Mouse (Mus musculus): ENCODE data around the gene Ublcp1.

Ublcp1 gene

GRCm38 (mm10) chr11:44470432-44471336 is at the start of gene Ublcp1:
Gene Ublcp1, minus strand, starts transcription at chr11:44470498.
- DNase-seq (ENCODE audit: low spot score in 2 of 2) = peak; percentile 86 to 93

GRCm38 (mm10) chr11:44519096-44519949 is 49.0 kb upstream of the Ublcp1 start:
- DNase-seq (ENCODE audit: low spot score in 2 of 2) = peak; percentile 21 to 28

DNA sequence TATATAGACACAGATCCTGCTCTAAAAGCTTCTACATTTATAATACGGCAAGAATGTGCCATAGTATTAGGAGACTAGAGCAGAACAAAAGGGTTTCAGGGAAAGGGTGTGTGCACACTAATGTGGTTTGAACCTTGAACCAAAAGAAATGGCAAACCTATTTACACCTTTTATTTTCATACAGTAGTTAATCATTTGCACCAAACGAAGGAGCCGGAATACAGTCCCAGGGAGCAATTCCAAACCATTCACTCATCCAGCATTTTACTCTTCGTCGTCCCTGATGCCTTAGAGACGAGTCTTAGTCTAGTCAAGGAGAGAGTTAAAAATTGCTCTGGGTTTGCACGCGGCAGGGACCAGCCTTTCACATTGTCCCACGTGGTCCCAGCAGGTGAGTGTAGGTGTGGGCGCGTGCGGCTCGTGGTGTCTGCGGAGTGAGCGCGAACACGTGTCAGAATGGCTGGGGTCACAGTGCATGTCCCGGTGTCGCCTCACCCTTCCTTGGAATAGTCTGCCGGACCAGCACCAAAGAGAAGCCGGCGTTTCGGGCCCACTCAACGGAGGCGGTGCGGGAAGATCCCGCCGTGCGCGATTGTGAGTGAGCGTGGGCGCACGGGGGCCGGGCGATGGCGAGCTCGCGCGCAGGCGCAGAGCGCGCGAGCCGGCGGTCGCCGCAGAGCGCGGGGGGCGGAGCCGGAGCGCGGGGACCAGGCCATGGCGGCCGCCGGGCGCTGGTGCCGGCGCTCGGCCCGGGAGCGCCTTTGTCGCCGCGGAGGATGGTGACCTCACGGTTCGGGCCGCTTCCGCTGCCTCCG is 48.2 kb upstream of the Ublcp1 start, which contains the start of gene Rnf145:
Gene Rnf145 (plus strand): TSS at position 684 of the 815 bp plus-strand sequence.
- DNase-seq (ENCODE audit: low spot score in 2 of 2) = peak; percentile 32 to 77

GRCm38 (mm10) chr11:44517561-44518280 is 47.4 kb upstream of the Ublcp1 start:
- DNase-seq (ENCODE audit: low spot score in 2 of 2) = no peak

- DNase-seq (ENCODE audit: low spot score in 2 of 2) = no peak
Observed at GRCm38 (mm10) chr11:44516362-44516761, 46.1 kb upstream of the Ublcp1 start.

DNA sequence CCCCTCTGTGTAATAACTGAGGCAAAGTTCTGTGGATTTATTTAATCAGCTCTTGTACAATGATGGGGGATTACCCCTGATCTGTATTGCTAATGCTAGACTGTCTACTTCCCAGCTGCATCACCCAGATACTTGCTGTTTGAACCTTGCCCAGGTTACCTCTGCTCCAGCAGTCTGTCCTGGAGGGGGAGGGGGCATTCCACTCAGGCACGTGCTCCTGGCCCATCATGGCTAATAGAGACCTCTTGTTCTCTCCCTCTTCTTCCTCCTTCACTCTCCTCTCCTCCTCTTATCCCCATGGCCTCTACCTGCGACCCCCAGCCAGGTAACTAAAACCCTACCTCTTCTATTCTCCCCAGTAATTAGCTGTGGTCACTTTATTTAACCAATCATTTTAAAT is 44.4 kb upstream of the Ublcp1 start:
- DNase-seq (ENCODE audit: low spot score in 2 of 2) = no peak

GRCm38 (mm10) chr11:44513026-44513422 is 42.7 kb upstream of the Ublcp1 start:
- DNase-seq (ENCODE audit: low spot score in 2 of 2) = no peak

DNA sequence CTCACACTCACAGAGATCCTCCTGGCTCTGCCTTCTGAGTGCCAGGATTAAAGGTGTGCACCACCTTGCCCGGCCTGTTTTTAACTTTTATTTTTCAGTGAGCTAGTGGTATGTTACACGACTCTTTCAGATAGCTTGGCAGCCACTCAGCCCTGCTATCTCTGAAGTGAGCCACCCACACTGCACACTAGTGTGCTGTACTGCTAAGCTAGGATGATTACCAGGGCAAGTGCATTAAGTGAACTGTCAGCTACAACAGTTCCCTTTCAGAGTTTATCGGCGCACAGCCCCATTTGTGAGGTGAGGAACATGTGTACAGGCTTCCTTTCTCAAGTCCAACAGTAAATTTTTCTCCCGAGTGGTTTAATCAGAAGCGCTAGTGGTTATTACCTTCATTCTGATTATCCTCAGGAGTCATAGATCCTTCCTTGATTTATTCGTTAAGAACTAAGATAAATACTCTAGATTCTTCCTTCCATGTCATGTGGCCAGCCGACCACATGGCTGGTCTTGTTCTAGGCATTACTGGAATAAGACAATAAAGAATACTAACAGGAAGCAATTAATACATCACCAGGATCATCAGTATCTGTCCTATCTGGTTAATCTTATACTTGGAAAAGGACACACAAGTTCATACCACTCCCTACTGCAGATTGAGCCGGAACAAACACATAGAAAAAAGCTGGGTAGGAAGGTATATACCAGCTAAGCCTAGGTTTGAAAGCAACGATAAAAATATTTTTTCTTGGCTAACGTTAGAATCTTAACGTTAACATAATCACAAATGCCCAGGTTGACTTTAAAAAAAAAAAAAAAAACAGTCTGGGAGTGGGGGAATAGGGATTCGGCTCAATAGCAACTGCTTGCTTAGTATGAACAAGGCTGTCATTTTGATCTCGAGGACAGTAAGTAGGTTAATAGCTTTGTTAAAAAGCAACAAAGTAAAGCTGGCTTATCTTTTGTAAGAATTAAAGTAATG is 42.0 kb upstream of the Ublcp1 start:
- DNase-seq (ENCODE audit: low spot score in 2 of 2) = no peak

DNA sequence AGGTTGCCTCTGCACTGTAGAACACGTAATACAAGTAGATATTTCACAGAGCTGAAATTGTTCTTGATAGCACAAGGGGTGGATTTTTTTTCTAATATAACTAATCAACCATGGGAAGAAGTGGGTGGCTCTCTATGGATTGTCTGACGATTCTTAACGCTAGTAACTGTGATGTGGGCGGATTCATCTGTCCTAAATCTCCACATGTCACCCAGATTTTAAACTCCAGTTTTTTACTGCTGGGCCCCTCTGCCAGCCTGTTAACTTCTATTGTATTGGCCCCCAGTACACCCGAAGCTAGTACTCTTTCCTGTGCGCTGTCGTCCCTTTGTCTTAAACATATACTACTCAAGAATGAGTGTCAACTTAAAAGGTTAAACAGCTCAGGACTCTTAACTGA is 40.1 kb upstream of the Ublcp1 start:
- no peak for DNase-seq (ENCODE audit: low spot score in 2 of 2)

- DNase-seq (ENCODE audit: low spot score in 2 of 2) = no peak
Observed at GRCm38 (mm10) chr11:44509906-44510305, 39.6 kb upstream of the Ublcp1 start.

GRCm38 (mm10) chr11:44508876-44509275 is 38.6 kb upstream of the Ublcp1 start:
- no peak for DNase-seq (ENCODE audit: low spot score in 2 of 2)

GRCm38 (mm10) chr11:44504761-44505160 is 34.5 kb upstream of the Ublcp1 start:
- DNase-seq (ENCODE audit: low spot score in 2 of 2) = no peak

- DNase-seq (ENCODE audit: low spot score in 2 of 2) = no peak
Observed at GRCm38 (mm10) chr11:44504146-44504545, 33.8 kb upstream of the Ublcp1 start.

DNA sequence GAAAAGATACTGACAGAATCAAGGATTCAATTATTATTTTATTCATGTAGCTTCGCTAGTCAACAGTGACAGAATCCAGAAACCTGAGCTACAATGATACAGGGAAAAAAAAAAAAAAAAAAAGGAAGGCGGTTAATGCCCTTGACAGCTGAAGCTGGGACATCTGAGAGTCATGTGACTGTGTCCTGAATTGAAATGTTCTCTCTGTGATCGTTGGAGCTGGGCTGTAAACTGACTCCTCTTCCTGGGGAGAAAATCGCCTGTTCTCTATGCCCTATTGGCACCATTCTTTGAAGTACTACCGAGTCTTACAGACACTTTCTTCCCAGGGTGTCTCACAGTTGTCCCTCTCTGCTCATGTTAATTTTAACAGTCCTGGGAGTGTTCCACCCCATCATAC is 32.6 kb upstream of the Ublcp1 start:
- DNase-seq (ENCODE audit: low spot score in 2 of 2) = no peak

DNA sequence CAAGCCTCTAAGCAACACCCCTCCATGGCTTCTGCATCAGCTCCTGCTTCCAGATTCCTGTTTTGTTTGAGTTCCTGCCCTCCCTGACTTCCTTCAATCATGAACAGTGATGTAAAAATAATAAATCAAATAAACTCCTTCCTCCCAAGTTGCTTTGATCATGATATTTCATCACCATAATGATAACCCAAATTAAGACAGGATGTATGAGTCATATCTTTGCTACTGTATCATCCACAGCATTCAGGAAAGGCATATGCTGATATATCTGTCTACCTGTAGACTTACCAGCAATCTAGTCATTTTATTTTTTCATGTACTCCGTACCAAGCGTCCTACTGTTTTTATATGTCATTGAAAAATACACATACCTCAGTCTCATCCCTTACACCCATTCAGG is 31.2 kb upstream of the Ublcp1 start:
- DNase-seq (ENCODE audit: low spot score in 2 of 2) = no peak

- no peak for DNase-seq (ENCODE audit: low spot score in 2 of 2)
Observed at GRCm38 (mm10) chr11:44500966-44501365, 30.7 kb upstream of the Ublcp1 start.

DNA sequence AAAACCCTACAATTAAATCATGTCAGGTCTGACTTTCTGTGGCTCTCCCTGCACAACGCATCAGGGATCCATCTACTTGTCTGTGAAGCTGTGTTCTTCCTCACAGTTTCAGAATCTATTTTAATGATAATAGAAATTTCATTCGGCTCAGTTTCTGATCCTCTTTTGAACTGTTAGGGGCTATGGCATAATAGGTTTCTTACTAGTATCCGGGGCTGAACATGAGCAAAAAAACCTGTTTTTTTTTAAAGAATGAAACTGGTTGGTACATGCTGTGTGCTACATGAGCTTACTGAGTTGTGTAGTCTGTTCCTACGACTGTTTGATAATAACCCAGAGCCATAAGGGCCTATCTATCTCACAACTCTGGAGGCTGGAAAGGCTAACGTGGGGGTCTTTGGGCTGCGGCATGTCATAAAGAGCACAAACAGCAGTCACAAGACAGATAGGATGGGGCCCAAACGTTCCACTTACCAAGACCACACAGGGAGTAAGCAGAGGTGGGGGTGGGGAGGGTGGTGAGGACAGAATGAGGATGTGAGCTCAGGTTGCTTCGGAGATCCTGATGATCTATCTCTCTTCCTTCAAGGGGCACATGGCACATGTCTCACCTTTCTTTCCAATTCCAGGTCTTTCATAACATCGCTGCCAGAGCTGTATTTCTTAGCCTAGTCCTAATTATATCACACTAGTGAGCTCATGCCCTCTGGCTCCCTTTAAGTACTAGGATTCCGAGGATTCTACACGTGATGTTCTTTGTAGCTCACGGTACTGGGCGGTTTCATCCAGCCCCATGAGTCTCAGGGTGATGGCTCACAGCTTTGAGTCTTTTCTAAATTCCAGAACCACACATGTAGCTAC is 28.3 kb upstream of the Ublcp1 start:
- no peak for DNase-seq (ENCODE audit: low spot score in 2 of 2)

DNA sequence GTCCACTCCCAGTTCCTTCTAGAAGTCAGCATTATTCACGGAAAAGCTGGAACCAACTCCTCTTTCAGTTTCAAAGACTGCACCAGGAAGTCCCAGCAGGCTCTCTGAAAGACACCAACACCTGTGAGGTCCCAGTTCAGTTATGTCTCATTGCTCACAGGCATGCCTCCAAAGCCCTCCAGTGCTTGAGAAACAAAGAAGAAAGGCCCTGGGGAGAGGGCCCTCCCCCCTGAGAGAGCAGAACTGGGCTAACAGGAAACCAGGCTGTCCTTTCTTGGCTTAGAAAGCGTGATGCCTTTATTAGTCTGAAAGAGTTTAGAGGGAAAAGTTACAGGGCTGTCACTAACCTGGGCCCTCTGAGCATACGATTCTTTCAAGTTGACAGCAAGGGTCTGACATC is 25.9 kb upstream of the Ublcp1 start:
- no peak for DNase-seq (ENCODE audit: low spot score in 2 of 2)
